Mouse (Mus musculus): ENCODE data around the gene Sim1.

DNA sequence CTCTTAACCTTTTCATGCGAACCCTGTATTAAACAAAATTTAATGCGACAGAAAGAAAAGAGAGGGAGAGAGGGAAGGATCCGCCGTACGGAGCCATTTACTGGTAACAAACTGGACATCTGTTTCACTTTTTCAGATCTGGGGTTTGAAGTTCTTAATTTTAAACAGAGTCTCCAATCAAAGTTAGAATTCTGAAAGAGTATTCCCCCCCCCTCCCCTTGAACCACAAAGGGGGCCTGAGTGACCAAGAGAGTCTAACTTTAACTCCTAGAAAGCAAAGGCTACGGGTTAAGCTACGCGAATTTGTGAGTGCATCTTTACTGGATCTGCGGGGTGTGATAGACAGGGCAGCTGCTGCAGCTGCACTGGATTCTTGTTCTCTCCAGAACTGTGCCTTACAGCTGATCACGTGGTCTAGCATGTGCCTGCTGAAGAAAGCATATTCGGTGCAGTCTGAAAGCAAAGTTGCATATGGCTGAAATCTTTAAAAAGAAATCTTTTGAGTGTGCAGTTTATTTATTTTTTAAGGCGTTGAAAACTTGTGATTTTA, 16.4 kb downstream of the Sim1 start:
- TF ChIP-seq POLR2A (IDR thresholded peaks at IDR 0.05; ENCODE audit: borderline replicate concordance, extremely low read depth, low read depth, low read length) (no peak), CTCF (IDR thresholded peaks at IDR 0.05; ENCODE audit: insufficient read depth, low read length) (no peak)
